Mouse (Mus musculus) adrenal gland, adult 2 months (tissue): Measurements from ENCODE around the gene Far1. TPM values are rescaled to one million over a fixed set of nuclear protein-coding genes. Genes with fewer than 3 reads are reported as not detected.

ENCODE experiments used
- DNase-seq: peaks from one replicate; pipeline ENCODE4 v3.0.0; 2021
- long read RNA-seq: library from polyadenylated mRNA; stranded (forward); transcript quantifications from one replicate; pipeline ENCODE4 v2.0.0, GENCODE M21; 2021
- polyA plus RNA-seq: library from polyadenylated mRNA; depleted of rRNA; stranded (reverse); fragments of >200 nt; gene quantifications from 2 replicates; pipeline ENCODE4 v1.2.3, GENCODE M21; 2012; rRNA removed
- total RNA-seq, 2 experiments: library from RNA; stranded (reverse); gene quantifications; 2 replicates each; pipeline ENCODE4 v1.2.3; 2021

Far1 gene
- 10 to 100 TPM; 44.2 to 51.0 TPM for total RNA-seq
- polyA plus RNA-seq, result 1.3 and 2.9 TPM in 2 replicates
- long read RNA-seq, full-length matches to known transcripts, result 8 of 9 reads
- long read RNA-seq, partial matches to known transcripts, result 0 of 9 reads
- long read RNA-seq, other reads (novel, unspliced or antisense), result 1 of 9 reads

DNA sequence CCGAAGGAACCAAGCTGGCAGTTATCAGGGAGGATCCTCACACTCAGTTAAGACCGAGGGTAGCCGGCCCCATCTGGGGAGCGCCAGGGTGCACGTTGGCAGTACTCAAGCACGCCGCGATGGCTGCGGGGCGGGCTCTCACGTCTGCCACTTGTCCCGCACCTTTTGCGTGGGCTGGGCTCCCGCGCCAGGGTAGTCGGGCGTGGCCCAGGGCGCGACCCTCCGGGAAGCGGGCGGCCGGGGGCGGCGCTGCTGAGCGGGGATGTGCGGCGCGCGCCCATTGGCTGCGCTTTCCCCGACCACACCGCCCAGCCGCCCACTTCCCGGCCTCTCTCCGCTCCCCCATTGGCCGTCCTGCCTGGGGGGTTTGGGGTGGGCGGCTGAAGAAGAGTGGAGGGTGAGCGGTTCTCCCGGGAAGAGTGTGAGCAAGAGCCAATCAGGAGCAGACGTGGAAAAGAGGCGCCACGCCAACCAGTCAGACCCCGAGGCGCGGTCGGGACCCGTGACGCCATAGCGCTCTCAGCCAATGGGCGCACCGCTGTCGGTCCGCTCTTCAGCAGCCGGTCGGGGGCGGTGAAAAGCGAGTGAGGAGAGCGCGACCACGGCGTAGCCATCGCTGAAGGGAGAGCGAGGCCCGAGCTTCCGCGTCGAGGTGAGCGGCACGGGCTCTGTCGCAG is at the start of gene Far1:
Gene Far1 (plus strand): TSS at position 549 of the 677 bp plus-strand sequence.
- peak; percentile 99 for DNase-seq

DNA sequence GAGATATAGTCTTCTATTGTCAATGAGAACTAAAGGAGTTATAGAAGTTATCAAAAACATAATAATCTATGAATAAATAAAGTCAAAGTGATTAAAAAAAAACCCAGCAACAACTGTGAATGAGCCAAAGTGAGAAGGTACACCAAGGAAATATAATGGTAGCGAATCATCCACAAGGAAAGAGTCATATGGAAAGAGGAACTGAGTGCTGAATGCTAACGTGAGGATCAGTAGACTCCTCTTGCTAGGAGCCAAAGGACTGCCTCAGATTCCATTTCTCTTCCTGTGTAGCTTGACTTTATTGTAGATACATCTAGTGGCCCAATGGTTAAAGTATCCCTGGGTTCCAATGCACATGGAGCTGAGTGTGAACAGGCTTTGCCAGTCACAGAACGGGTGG is 45.3 kb upstream of the Far1 start:
- DNase-seq, result no peak

DNA sequence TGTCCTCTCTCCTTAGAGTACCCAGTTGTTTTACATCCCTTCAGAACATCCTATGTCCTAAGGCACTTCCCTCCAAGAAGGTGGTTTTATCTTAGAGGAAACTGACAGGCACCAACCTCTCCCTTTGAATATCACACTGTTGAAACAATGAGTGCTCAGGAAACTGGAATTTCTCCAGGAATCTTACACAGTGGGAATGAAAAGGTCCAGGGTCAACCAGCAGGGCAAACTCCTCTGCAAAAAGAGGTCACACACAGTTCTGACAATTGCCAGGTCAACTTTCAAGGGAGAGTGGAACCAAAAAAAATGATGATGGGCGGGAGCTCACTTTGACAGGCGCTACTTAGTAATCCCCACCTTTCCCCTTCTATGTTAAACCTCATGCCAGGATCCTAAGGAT is 43.0 kb upstream of the Far1 start:
- DNase-seq, result no peak

DNA sequence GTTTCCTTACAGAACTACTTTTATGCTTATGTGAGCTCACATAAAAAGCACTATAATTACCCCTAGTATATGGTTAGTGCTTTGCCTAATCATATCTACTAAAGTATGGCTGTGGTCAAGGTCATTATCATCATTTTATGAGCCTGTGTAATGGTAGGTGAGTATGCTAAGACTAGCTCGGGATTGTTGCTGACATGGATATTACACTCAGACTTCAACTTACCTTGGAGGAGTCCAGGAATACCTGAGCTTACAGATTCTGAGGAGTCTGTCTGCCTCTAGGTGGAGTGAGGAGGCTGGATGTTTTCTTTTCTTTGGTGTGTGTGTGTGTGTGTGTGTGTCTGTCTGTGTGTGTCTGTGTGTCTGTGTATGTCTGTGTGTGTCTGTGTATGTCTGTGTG is 42.0 kb upstream of the Far1 start:
- no peak for DNase-seq

DNA sequence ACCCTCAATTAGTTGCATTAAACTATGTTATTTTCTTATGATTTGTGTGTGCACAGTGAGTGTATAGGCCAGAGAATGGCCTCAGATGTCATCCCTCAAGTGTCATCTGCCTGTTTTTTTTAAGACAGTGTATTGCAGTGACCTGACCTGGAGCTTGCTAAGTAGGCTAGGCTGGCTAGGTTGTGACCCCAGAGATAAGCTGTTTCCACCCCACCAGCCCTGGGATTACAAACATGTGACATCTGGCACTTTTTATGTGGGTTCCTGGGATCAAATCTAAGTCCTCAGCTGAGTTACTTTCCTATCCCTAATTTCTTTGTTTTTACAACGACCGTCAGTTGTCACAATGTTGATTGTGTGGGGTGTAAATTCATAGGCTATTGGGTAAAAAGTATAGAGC is 17.8 kb upstream of the Far1 start:
- DNase-seq, result no peak

DNA sequence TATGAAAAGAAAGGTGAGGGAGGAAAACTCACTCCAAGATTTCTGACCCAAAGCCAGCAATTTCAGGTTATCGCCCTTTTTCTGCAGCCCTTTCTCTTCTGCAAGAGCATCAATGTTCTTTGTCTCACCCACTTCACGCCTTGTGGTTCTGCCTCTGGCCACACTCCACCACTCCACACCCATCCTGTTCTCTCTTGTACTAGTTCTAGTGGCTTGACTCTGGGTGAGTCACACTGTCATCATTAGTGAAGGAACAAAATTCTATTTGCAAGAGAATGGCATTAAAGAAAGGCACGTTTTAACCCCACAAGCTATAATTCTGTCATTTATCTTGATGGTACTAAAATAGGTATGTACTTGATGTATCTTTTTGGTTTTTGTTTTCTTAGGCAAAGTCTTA is 15.2 kb upstream of the Far1 start:
- DNase-seq, result no peak

DNA sequence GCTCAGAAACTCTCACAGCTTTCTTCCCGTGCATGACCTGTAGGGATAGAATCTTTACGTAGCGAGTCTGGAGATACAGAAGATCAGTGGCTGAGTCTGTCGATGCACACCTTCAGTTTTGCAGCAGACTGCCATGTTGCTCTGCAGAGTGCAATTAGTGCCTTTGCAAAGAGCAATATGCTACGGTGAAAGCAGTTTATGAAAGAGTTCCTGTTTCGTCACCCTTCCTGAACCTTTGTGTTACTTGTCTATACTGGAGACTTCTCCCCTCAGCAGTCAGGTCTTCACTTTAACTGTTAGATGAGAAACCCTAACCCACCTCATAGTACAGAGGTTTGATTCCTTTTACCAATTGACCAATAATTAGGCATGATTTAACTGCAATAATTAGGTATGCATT is 13.8 kb upstream of the Far1 start:
- no peak for DNase-seq

DNA sequence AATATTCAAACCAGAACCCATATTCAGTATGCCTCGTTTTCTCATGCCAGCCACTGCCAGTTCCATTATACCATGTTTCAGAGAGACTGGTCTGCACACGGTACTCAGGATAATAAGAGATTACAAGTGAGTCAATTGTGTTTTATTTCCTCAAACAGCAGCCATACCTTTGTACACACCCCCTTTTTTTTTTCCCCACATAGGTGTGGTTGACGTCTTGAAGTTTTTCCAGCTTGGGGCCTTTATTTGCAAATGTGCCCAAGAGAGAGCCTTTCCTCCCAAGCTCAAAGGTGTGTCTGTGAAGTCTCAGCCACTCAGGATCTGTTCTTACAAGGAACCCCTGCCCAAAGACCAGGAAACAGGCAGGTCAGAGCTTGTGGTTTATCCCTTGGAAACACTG is 11.2 kb upstream of the Far1 start:
- no peak for DNase-seq

DNA sequence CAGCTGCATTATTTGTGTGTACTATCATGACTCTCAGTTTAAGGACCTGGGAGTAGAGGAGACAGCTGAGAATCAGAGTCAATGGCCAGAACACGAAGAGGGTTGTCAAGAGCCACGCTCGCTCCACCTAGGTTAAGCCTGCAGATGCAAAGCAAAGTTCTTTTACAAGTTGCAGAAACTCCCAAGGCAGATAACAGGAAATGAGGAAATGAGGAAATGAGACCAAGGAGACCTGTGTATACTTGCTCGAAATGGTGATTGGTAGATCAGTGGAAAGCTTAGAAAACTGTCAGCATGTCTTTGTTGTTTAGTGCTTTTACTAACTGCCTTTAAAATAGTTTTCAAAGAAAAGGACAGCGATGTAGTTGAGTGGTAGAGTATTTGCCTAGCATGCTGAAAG is 8.6 kb upstream of the Far1 start:
- no peak for DNase-seq

DNA sequence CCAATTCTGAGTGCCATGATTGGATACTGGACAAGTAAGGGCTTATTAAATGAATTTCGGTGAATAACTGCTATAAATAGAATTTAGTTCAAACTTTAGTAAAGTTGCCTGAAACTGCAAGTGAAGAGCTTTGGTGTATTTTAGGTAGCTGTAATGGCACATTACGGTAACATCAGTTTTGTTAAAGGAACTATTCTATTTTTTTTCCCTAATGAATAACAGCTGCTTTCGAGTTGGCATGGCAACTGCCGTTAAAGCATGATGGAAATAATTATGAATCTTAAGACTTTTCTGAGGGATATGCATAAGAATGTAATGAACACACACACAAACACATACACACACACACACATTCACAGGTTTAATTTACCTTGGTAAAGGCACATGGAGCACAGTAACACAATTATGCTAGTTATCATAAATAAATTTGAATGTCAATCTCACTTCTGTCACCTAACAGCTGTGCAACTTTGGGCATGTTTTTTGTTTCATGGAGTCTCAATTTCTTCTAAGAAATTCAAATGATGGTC is 8.1 kb upstream of the Far1 start:
- DNase-seq, result no peak

DNA sequence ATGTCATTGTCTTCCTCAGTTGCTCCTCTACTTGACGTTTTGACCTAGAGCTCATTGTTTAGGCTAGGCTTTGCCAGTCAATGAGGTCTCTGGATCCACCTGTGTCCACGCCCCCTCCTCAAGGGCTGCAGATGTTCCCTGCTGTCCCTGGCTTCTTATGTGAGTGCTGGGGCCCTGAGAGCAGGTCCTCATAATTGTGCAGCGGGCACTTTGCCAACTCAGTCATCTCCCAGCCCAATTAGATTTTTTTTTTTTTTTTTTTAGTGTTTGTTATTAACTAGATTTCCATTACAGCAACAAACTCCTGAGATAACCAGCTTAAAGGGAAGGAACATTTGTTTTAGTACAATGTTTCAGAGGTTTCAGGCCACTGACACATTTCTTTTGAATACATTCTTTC is 5.8 kb upstream of the Far1 start:
- DNase-seq, result no peak

DNA sequence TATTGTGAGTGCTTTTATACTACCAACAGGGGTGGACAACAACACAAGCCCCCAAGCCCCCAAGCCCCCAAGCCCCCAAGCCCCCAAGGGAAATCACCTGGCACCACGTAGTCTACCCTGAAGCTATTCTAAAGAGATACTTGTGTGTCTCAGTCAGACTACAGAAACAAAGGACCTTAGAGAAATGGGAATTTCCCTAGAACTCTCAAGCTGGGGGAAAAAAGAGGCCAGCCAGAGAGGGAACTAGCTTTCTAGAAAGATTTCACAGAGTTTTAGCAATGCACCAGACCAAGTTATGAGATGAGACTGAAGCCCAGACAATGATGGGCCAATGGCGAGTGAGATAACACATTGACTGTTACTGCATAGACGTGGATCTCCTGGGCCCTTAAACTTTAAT is 2.2 kb upstream of the Far1 start:
- DNase-seq, result no peak

DNA sequence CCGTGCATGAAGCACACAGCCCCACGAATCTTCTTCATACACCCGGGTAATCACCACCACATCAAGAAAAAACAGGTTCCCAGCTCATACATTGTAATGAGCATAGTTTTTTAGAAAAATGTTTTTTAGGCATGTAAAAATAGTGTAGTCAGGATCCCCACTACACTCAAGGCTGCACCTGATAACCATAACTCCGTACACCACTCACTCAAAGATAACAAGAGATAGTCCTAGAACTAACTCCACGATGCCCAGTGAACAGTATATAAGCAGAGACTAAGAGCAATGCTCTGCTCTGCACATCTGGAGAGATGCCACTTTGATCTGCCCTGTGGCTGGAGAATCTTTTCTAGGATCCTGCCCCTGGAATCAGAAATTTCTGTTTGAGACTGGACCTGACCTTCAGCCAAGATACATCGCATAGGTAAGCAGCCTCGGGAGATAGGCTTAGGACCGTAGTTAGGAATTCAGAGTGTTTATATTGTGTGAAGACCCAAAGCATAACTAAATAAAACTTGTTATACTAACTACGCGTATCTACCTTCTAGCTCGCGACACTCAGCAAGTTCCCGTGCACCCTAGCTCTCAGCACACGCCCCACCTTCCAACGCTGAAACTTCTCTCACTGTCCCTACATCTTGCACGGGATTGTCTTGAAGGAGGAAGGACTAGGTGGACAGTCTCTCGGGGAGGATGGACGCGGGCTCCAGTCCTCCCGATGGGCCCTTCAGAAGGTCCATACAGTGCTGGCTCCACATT is 928 bp upstream of the Far1 start:
- DNase-seq, result no peak

DNA sequence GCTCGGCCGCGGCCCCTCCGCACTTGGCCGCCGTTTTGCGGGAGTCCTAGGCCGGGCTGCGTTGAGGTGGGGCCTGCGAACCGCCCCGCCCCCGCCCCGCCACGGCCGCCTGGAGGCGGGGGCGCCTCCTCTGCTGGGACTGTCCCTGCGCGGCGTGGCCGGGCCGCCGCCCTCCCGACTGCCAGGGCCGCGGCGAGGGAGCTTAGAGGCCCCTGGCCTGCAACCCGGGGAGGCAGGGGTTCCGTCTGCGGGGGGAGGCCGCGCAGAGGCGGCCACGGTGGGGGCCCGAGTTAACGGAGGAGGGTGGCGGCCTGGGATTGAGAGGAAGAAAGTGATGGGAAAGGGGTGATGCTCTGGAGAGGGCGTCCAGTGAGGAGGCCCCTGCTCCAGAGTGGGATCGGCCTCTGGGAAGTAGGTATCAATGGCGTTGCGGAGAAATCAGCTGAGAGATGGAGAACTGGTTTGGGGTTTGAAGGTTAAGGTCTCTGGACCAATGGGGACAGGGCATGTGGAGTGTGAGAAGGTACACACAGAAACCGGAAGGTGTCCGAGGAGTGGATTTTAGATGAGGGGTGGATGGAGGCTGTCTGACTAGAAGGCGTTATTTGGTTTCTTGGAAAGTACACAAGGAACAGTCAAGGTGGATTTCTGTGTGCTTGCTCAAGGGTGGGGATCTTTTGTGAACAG is 472 bp downstream of the Far1 start:
- no peak for DNase-seq

DNA sequence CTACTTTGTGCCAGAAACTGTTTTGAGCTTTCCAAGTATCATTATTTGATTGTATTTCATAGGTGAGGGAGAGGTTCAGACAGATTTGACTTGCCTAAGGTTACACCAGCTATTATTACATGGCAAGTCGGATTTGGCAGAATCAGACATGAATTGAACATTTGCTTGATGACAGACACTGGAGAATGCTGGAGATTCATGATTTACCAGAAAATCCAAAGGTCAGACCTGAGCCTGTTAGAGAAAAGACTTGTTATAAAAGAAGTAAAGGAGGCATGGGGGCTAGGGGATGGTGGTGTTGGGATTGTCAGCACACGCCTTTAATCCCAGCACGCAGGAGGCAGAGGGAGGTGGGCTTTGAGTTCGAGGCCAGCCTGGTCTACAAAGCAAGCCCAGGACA is 2.2 kb downstream of the Far1 start:
- no peak for DNase-seq

DNA sequence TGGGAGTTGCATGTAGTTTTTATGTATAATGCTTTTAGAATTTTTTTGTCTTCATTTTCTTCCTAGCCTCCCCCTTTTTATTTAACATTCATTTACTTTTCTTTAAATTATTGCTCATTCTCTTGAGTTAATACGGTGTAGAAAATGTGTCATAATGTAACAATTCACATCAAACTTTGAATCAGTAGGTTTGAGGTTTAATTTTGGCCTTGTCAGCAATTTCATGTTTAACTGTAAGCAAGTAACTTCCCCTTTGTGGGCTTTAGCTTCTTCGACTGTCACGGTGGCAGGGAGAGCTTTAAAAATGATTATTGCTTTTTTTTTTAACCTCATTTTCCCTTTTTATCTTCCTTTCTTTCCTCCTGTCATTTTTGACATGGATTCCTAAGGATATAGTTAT is 4.8 kb downstream of the Far1 start:
- DNase-seq, result no peak

DNA sequence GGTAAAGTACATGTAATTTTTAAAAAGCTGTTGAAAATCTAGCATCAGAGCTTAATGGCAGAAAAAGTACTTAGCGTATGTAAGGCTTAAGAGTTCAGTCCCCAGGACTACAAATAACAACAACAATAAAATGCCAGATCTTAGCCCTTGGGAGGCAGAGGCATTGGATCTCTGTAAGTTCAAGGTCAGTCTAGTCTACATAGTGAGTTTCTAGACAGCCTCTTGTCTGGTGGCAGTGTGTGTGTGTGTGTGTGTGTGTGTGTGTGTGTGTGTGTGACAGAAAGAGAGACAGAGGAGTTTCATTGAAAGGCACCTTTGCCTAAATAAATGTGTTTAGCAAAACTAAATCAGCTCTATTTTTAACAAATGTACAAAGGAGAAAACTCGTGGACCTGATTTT is 5.3 kb downstream of the Far1 start:
- peak; percentile 37 for DNase-seq

DNA sequence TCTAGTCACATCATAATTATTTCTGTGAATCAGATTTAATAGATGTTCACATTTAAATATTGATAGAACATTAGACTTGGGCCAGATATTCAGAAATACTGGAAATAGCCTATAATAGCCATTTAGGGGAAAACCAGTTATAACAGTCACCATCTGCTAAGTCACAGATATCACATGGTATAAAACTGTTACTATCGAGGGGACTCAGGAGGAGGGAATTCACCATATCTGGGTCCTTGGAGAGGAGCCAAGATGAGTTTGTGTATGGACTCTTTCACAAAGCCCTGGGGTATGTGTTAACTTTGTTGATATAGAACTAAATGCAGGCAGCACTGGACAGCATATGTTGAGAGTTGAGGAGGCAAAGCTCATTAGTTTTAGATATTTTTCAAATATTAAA is 29.5 kb downstream of the Far1 start:
- DNase-seq, result no peak

DNA sequence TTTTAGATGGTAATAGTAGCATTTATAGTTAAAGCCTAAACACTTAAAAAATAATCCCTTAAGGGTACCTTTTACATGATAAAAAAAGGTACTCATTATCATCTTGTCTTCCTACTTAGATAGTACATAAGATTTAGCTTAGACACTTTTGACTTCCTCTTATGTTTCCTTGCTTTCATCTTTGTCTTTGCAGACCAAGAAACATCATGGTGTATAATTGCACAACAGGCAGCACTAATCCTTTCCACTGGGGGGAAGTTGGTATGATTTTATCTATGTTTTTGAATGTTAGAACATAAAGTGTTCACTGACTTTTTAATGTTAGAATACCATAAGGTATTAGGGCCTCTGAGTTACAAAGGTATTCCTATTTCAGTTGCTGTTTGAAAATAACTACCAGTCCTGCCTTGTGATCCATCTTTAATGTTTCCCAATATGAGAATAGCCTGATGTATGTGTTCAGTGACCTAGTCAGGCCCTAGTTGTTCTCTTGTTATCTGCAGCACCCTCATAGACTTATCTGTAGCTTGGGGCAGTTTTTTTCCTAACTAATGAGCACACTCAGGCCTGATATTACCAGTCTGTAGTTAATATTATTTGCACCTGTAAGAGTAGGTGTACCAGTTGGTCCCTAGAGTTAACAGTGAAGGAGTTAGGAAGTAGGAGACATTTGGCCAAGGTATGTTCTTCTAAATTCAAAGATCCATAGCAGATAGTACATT is 38.3 kb downstream of the Far1 start:
- no peak for DNase-seq

DNA sequence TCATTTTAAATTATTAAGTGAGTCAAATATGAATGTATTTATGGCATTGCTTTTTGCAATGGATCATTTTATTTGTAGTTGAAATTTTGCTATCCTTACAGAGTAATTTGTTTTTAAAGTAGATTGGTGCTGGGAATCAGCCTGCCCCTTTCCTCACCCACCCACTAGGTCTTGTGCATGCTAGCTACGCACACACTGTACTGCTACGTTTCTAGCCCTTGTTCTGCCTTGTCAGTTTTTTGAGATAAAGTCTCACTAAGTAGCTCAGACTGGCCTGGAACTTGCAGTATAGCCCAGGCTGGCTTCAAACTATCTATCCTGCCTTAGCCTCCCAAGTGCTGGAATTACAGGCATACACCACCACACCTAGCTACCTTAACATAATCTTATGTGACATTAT is 38.9 kb downstream of the Far1 start:
- DNase-seq, result no peak

DNA sequence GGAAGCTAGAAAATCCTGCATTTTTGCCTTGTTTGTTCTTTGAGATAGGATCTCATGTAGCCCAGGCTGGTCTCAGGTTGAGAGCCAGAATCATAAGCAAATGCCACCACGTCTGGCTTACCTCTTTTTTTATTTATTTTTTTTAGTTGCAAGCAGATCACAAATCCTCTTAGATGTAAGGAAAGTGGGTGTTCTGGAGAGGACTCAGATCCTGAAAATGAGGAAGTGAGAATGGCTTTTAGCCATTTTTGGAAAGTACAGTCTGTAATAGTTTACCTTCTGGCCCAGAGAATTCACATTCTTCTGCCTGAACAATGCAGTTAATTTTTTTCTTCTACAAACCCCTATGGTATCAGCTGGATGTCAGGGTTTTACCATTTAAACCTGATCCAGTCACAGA is 42.5 kb downstream of the Far1 start:
- DNase-seq, result no peak

DNA sequence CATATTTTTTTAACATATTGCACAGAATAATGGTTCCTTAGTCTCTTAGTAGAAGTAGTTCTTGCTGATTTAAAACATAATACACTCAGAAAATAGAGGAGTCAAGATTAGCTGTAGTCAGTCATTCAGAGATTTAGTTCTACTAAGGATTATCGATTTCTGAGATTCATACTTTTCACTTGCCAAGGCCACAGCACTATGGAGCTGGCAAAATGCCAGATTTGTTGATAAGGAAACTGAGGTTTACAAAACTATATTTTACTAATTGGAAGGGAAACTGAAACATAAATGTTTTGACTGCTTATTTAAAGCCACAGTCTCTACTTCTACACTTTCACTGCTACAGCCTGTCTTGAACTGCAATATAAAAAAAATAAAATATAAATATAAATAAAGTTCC is 53.3 kb downstream of the Far1 start:
- DNase-seq, result no peak
